Mouse (Mus musculus): ENCODE results near the gene Msrb3.

Msrb3 gene

GRCm38 (mm10) chr10:120898785-120899762 lies at the start of gene Msrb3:
TSS of gene Msrb3 (minus strand) at chr10:120899101.
- in situ Hi-C loops (cut with MboI, MseI): no loop called here

DNA sequence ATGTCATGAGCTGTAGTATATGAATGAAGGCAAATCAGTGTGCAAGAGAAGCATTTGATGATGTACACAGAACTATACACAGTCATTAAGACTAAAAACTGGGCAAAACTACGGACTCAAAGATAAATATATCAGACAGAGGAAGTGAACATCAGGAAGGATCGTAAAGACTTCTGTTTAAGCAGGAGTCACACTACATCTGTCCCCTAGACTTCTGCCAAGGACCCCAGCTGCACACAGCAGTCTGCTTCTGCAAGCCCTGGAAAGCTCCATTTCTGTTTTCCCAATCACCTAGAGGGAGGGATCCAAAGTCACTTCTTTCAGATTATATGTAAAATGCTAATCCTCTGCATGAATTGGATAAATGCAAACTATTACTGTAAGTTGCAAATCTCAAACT lies 49.6 kb upstream of the Msrb3 start:
- in situ Hi-C loops (cut with MboI, MseI): no loop called here

- in situ Hi-C loops (cut with MboI, MseI): no loop called here
Observed at GRCm38 (mm10) chr10:120947842-120948241, 48.9 kb upstream of the Msrb3 start.

GRCm38 (mm10) chr10:120946847-120947246 lies 47.9 kb upstream of the Msrb3 start:
- in situ Hi-C loops (cut with MboI, MseI): no loop called here

DNA sequence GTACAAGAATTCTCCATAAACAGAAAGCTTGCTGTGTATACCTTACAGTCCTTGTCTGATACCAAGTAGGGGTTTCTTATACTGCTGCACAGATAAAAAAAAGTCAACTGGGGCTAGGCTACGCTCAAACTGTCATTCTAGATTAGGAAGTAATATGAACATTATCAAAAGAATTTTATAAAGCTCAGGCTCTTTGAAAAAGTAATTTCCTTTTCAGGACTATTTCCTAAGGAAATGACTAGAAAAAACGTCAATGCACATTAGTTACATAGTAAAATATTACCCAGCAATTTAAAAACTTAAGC lies 40.0 kb upstream of the Msrb3 start:
- in situ Hi-C loops (cut with MboI, MseI): no loop called here

DNA sequence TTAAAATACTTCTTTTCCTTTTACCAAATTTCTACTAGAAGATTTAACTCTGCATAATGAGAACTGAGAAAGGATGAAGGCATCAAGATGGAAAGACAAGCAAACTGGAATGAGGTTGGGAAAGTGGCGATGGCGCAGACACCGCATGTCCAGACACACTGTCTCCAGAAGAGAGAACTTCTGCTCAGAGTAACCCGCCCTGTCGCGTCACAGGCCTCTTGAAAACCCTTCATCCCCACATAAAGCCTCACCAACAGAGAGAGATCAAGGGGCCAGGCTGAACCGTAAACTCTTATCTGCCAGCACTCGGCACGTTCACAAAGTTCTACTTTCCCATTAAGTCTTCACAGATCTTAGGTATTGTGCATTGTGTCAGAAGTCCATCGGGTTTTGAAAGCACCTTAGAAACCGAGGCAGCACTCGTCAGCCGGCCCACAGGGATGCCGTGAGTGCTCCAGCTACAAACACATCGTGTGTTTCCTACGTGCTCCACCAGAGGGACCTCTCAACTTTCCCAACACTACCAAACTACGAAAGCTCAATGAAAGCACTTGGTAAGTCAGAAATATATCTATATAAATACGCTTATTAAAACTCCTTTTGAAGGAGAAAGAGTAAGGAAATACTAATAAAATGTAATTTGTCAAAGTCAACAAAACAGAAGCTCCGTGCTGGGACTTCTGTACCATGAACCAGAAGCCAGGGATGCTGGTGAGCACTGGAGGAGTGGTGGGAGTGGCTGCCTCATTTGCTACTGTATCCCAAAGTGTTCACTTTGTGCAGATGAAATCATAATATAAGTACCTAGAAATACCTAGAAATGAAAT lies 39.4 kb upstream of the Msrb3 start:
- in situ Hi-C loops (cut with MboI, MseI): no loop called here

DNA sequence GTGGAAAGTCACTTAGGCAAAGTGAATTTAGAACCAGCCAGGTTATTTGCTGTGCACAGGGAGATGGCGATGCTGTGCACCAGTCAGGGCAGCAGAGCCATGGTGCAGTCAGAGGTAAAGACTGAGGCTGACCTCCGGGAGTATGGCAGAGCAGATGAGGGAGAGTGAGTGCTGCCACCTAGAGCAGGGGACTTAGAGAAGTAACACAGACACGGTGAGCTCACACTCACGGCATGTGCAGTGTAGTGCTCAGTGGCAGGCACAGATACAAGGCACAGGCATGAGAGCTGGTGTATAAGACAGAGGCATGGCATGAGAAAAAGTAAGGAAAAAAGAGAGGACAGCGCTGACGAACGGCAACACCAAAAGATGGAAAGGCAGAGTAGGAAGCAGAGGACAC lies 30.6 kb upstream of the Msrb3 start:
- in situ Hi-C loops (cut with MboI, MseI): no loop called here

DNA sequence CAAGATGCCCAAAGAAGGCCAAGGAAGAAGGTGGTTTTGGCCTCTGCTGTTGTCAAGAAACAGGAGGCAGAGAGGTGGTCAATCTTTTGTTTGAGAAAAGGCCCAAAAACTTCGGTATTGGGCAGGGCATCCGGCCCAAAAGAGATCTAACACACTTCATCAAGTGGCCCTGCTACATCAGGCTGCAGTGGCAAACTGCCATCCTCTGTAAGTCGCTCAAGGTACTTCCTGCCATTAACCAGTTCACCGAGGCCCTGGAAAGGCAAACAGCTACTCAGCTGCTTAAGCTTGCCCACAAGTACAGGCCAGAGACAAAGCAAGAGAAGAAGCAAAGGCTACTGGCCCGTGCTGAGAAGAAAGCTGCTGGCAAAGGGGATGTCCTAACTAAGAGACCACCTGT lies 29.3 kb upstream of the Msrb3 start:
- in situ Hi-C loops (cut with MboI, MseI): no loop called here

DNA sequence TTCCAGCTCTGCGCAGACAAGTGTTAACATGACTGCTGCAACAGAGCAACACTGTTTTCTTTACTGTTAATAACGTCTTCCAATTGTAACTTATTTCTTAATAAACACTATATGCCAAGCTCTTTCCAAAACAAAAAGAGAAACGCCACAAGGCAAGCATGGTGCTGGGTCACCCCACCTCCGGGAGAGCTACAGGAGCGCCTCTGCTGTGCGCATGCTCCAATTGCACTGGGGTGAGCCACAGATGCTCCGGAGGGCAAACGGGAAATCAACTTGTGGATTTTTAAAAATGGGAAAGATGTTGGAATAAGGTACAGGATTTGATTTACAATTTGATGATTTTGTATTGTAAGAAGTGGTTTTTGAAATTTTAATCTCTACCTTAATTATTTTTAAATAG lies 27.3 kb upstream of the Msrb3 start:
- in situ Hi-C loops (cut with MboI, MseI): no loop called here

DNA sequence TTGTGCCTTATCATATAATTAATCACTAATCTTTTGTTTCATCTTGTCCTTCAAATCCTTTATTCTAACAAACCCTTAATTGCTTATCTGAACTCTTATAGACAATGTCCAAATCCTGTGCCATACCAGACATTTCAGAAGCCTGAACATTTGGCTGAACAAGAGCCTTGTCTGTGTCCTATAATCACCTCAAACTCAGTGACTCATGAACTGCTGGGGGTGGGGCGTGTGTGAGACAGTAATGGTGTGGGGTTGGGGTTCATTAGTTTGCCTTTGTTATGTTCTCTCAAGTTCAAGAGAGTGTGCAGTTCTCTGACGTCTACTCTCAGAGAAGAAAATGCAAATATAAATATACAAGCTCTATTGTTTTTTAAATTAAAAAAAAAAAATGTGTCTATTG lies 22.6 kb upstream of the Msrb3 start:
- in situ Hi-C loops (cut with MboI, MseI): no loop called here

DNA sequence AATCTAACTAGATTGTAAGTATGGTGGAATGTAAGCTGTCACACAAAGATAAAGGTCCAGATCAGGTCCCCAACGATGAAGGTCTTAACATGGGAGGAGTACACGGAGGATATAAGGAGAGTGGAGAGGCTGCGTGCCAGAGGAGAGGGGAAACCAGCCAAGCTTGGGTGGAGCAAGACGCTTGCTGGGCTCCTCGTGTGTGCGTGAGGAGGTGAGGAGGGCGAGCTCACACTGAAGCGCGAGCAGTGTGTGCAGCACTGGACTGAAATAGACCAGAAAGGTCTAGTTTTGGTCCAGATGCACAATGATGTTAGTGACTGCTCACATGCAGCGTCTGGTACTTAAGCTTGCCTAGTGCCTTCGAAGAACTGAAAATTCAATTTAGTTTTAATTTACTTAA lies 21.7 kb upstream of the Msrb3 start:
- in situ Hi-C loops (cut with MboI, MseI): no loop called here

DNA sequence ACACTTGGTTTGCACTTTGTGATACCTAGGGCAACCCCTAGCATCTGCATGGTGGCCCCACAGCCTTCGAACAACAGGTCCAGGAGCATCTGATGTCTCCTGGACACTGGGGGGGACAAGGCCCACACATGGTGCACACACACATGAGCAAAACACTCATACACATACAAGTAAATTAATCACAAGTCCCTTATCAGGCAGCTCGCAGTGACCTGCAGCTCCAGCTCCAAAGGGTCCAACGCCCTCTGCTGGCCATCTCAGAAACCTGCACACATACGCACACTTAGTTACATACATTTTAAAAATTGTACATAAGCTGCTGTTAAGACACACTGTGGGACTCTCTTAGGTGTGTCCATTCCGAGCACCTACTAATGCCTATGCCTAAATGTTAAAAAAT lies 17.3 kb upstream of the Msrb3 start:
- in situ Hi-C loops (cut with MboI, MseI): no loop called here

DNA sequence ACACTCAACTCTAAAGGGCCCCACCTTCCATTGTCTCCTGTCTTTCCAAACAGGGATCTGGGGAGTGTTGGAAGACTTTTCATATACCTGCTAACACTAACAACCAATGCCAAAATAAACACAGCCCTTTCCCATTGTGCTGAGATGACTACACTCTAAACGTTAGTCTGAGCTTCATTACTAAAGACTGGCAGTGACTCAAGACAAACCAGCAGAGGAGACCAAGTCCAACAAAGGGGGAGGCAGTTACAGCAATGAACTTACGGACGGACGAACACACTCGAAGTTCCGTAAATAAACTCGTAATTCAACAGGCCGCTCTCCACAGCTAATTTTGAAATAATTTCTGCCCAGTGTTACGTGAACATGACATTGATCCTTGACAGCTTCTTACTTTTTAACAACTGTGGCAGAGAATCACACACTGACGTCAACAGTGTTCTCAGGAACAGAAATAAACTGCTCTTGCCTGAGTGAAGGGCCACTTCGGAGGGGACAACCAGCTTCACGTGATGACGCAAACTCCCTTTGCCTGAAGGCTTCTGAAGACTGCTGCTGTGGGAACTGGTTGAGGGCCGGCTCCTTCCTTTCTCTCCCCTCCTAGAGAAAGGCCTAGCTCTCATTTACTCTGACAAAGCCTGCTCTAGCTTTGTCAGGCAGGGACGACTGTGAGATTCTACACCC lies 16.2 kb upstream of the Msrb3 start:
- in situ Hi-C loops (cut with MboI, MseI): no loop called here

DNA sequence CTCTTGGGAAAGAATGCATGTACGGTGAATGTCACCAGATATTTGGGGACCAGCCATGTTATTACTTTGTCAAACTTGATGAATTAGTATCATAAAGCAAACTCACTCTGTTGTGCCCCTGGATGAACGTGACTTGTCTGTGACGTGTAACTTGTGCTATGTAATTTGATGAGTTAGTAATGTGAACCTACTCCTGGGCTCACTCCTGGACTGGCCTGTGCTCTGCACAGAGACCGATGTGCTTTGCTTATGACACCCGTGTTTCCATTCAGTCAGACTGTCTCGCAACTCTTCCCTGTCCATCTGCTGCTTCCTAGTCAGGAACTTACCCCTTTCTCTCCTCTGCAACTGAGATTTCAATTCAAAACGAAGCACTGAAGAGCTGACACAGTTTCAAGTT lies 15.4 kb upstream of the Msrb3 start:
- in situ Hi-C loops (cut with MboI, MseI): no loop called here

DNA sequence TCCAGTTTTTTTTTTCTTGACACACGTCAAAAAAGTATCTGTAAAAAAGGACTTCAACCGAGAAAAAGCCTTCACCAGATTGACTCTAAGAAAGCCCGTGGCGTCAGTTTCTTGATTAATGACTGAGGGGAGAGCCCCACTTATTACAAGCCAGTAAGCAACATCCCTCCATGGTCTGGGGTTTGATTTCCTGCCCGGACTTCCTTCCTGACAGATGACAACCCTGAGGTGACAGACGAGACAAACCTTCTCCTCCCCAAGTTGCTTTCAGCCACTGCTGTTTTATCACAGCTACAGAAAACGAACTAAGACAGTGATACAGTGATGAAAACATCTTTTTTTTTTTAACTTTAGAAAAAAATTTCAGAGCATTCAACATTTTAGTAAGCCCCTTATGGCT lies 14.9 kb upstream of the Msrb3 start:
- in situ Hi-C loops (cut with MboI, MseI): no loop called here

GRCm38 (mm10) chr10:120911971-120912370 lies 13.1 kb upstream of the Msrb3 start:
- in situ Hi-C loops (cut with MboI, MseI): no loop called here

GRCm38 (mm10) chr10:120908776-120909574 lies 10.1 kb upstream of the Msrb3 start:
- in situ Hi-C loops (cut with MboI, MseI): no loop called here

DNA sequence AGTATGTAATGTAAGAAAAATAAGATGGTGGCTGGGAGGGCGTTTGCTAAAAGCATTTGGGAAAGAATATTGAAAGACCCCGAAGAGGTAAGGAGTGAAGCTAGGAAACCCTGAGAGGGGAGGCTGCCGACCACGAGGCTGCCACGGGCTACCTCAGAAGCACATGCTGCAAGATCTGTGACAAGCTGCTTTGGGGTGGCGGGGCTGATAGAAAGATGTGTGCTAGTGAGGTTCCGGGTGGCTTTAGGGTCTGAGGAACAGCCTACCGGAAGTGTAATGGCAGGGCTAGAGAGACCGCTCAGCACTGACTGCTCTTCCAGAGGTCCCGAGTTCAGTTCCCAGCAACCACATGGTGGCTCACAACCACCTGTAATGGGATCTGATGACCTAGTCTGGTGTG lies 5.8 kb upstream of the Msrb3 start:
- in situ Hi-C loops (cut with MboI, MseI): no loop called here

DNA sequence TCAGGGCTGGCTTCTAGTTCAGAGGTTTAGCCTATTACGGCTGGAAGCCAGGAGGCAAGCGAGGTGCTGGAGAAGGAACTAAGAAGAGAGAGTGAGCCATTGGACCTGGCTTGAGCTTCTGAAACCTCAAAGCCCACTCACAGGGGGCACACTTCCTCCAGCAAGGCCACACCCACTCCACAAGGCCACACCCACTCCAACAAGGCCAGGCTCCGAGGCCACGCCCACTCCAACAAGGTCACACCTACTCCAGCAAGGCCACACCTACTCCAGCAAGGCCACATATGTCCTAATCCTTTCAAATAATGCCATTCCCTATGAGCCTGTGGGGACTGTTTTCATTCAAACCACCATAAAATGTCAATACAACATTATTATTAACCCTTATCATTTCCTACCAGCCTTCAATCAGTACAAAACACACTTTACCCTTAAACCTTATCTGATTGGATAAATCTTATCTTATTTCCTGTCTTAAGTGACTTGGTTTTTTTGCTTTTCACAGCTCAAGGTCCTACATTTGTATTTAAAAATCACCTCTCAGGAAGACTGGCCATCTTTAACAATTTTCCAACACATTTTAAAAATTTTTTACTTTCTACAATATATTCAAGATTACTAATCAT lies 5.1 kb upstream of the Msrb3 start:
- in situ Hi-C loops (cut with MboI, MseI): no loop called here

DNA sequence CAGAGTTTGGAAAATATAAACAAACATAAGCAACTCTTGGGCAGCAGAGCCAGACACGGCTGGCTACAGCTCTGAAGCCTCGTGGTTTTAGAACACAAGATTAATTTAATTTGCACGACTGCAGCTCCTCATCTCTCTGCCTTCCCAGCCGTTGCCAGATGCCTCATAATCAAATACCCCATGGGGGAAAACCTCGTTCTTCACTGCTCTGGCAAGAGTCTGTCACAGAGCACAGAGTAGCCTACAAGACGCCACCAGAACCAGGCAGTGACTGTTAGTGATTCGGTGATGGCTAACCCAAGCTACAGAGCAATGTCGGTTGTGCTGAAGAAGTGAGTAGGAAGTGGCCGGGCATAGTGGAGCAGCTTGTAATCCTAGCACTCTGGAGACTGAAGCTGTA lies 2.8 kb upstream of the Msrb3 start:
- in situ Hi-C loops (cut with MboI, MseI): no loop called here

GRCm38 (mm10) chr10:120900096-120900495 lies 1.2 kb upstream of the Msrb3 start:
- in situ Hi-C loops (cut with MboI, MseI): no loop called here

Data from T-helper 1 cell (primary cell).